Comparison of ENCODE assay signal across 23 mouse cellular contexts in the genomic region with DNA sequence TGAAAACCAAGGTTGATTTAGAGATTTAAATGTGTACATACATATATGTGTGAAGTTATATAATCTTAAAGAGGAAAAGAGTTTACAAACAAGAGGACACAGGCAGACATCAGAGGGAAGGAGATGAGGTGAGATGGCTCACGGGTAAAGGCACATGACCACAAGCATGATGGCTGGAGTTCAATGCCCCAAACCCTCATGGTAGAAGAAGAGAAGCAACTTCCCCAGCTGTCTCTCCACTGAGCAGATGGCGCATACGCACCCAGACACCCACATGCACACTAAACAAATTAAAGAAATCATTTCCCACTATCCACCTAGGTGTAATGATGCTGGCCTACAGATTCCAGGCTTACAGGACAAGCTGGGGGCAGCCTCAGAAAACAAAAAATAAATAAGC. TPM values are rescaled to one million over a fixed set of nuclear protein-coding genes. Genes with fewer than 3 reads are reported as not detected.
DNase-seq lines count a peak whose midpoint lies in the region; ATAC-seq and TF ChIP-seq lines count a peak whose summit lies in the region.
"Had no signal": no experiment of that assay in that cellular context is flagged by ENCODE, and none has a peak within 500 bp of the region (broad histone marks: within the 10 kb centered on the region; RNA-seq: fewer than 3 reads in every experiment).

No protein-coding gene starts in this region.

- peak overlapping the region; percentile 83 for H3K4me2 ChIP-seq in myocyte (ENCODE audit: low read depth)
- no peak overlapping the region for H3K4me2 ChIP-seq in forebrain, embryonic 16.5 days (ENCODE audit: low read length)
- H3K4me2 ChIP-seq: embryonic facial prominence, embryonic 12.5 days; hindbrain, embryonic 14.5 days; intestine, embryonic 15.5 days; stomach, embryonic 15.5 days had no signal

- peak overlapping the region; percentile 98 for H3K27ac ChIP-seq in bone marrow macrophage, adult 2 months (ENCODE audit: insufficient read depth, low read depth, low read length)
- H3K27ac ChIP-seq in forebrain, embryonic 10.5 days, result no peak overlapping the region
- H3K27ac ChIP-seq in forebrain, embryonic 16.5 days (ENCODE audit: low read length), result no peak overlapping the region
- H3K27ac ChIP-seq: embryonic facial prominence, embryonic 12.5 days; hindbrain, embryonic 14.5 days; intestine, embryonic 15.5 days; stomach, embryonic 15.5 days had no signal

- peak; percentile 82 for DNase-seq in heart, adult 11 months
- DNase-seq in heart, adult 8-10 months (ENCODE audit: low spot score), result no peak
- DNase-seq in left cerebral cortex, postnatal 25 days (ENCODE audit: low spot score in 2 of 2), result peak; percentile 49 to 67
- no peak for DNase-seq in left cerebral cortex, postnatal 4 days
- no peak for DNase-seq in forebrain, embryonic 10.5 days (ENCODE audit: extremely low spot score, low spot score)
- DNase-seq: adrenal gland, postnatal 25 days; cerebellum, adult 9-10 months; forebrain, postnatal 0 days; gastrocnemius, postnatal 10 days; heart, adult 18-20 months; heart, postnatal 36 days; liver; lung, adult 18-20 months; lung, postnatal 14 days; thymus, adult 2 months had no signal

- peak overlapping the region; percentile 52 for H3K4me3 ChIP-seq in bone marrow macrophage, adult 2 months (ENCODE audit: insufficient read depth, low read length)
- H3K4me3 ChIP-seq in myocyte, result no peak overlapping the region
- no peak overlapping the region for H3K4me3 ChIP-seq in forebrain, embryonic 10.5 days
- no peak overlapping the region for H3K4me3 ChIP-seq in forebrain, embryonic 16.5 days (replicated peaks; ENCODE audit: low read length)
- H3K4me3 ChIP-seq: embryonic facial prominence, embryonic 12.5 days; intestine, embryonic 15.5 days; stomach, embryonic 15.5 days had no signal

- peaks cover 67% of the 10 kb centered on the region for H3K4me1 ChIP-seq in bone marrow macrophage, adult 2 months (ENCODE audit: control insufficient read depth, insufficient read depth, low read length)
- H3K4me1 ChIP-seq in forebrain, embryonic 10.5 days, result peaks cover 8% of the 10 kb centered on the region
- H3K4me1 ChIP-seq in forebrain, embryonic 16.5 days (replicated peaks; ENCODE audit: control insufficient read depth, insufficient read depth, low read length), result peaks cover 5% of the 10 kb centered on the region; the same call in 1 of the 2 replicates

- no peak for ATAC-seq in forebrain, embryonic 16.5 days
- ATAC-seq: forebrain, postnatal 0 days; intestine, embryonic 15.5 days; midbrain, embryonic 16.5 days had no signal

- peaks cover 91% of the 10 kb centered on the region for H3K79me2 ChIP-seq in myocyte (ENCODE audit: control insufficient read depth, insufficient read depth)

- TF ChIP-seq CTCF in bone marrow macrophage, adult 2 months (IDR thresholded peaks at IDR 0.05; ENCODE audit: low read depth, low read length), result no peak

- TF ChIP-seq POLR2A in bone marrow macrophage, adult 2 months (IDR thresholded peaks at IDR 0.05; ENCODE audit: borderline replicate concordance, low read depth, low read length), result no peak
- TF ChIP-seq POLR2A in myocyte (IDR thresholded peaks at IDR 0.05; ENCODE audit: insufficient read length, low read depth), result no peak

- no peak overlapping the region for H3ac ChIP-seq in myocyte (ENCODE audit: control insufficient read depth, insufficient read length)

- H3K36me3 ChIP-seq in myocyte (ENCODE audit: control insufficient read depth, insufficient read depth), result no peaks in the 10 kb centered on the region
- no peaks in the 10 kb centered on the region for H3K36me3 ChIP-seq in forebrain, embryonic 10.5 days (replicated peaks)
- H3K36me3 ChIP-seq in forebrain, embryonic 16.5 days (ENCODE audit: control insufficient read depth, insufficient read depth), result no peaks in the 10 kb centered on the region
- H3K36me3 ChIP-seq: embryonic facial prominence, embryonic 12.5 days; intestine, embryonic 15.5 days; stomach, embryonic 15.5 days had no signal

- H3K27me3 ChIP-seq in myocyte (ENCODE audit: control insufficient read depth, insufficient read depth, insufficient read length), result no peaks in the 10 kb centered on the region
- H3K27me3 ChIP-seq in forebrain, embryonic 10.5 days (ENCODE audit: poor library complexity, severe bottlenecking), result no peaks in the 10 kb centered on the region
- no peaks in the 10 kb centered on the region for H3K27me3 ChIP-seq in forebrain, embryonic 16.5 days (replicated peaks; ENCODE audit: control insufficient read depth, insufficient read depth, low read length)
- H3K27me3 ChIP-seq: embryonic facial prominence, embryonic 12.5 days; intestine, embryonic 15.5 days; stomach, embryonic 15.5 days had no signal

- WGBS in forebrain, embryonic 10.5 days, result 98% methylated on average over 3 of the region's 3 CpGs
- WGBS in forebrain, embryonic 16.5 days, result 88% methylated on average over 3 of the region's 3 CpGs

- no peak overlapping the region for H3K9ac ChIP-seq in forebrain, embryonic 16.5 days (replicated peaks; ENCODE audit: low read depth, low read length)
- H3K9ac ChIP-seq: embryonic facial prominence, embryonic 12.5 days; forebrain, postnatal 0 days; hindbrain, embryonic 14.5 days; intestine, embryonic 15.5 days; stomach, embryonic 15.5 days had no signal

- no peaks in the 10 kb centered on the region for H3K9me3 ChIP-seq in forebrain, embryonic 10.5 days
- no peaks in the 10 kb centered on the region for H3K9me3 ChIP-seq in forebrain, embryonic 16.5 days (ENCODE audit: control insufficient read depth, low read length)
- H3K9me3 ChIP-seq: embryonic facial prominence, embryonic 12.5 days; intestine, embryonic 15.5 days; stomach, embryonic 15.5 days had no signal

- intact Hi-C loops in left cerebral cortex, postnatal 25 days (cut with DNase I), result no loop called here
- intact Hi-C loops in left cerebral cortex, postnatal 4 days (cut with DNase I), result no loop called here

TF ChIP-seq in myocyte, 11 proteins besides CTCF, POLR2A, EP300 and RAD21:
- no peak for TF ChIP-seq REST (IDR thresholded peaks at IDR 0.05; ENCODE audit: insufficient read depth, insufficient read length)
- TF ChIP-seq TCF3 (IDR thresholded peaks at IDR 0.05; ENCODE audit: insufficient read length, low read depth), result no peak
- TF ChIP-seq MYOG (IDR thresholded peaks at IDR 0.05; ENCODE audit: control insufficient read depth in 1 of 3, insufficient read depth in 1 of 3, insufficient read length in 2 of 3, low read depth in 2 of 3), result peak in 1 of 3 experiments; percentile 50
- no peak for TF ChIP-seq USF1 (IDR thresholded peaks at IDR 0.05; ENCODE audit: low read depth)
- TF ChIP-seq MYOD1 (IDR thresholded peaks at IDR 0.05; ENCODE audit: control insufficient read depth in 1 of 3, insufficient read length in 2 of 3, low read depth in 2 of 3), result peak in 2 of 3 experiments; percentile 32 to 41

RNA-seq across cellular contexts. Expression of a gene that starts 49.7 kb away (rescaled TPM):
- 10 to 100 TPM; 28.6 to 38.3 (median 31.5) TPM for total RNA-seq in heart, adult 8-10 months (2022)
- total RNA-seq in left cerebral cortex, postnatal 25 days (2021), result 10 to 100 TPM; 20.3 to 22.0 TPM
- 10 to 100 TPM; 40.9 to 43.2 TPM for total RNA-seq in left cerebral cortex, postnatal 4 days (2021)
- 243 and 284 TPM in 2 replicates for polyA plus RNA-seq in bone marrow macrophage, adult 2 months (2012; ENCODE audit: insufficient read depth, insufficient read length, missing spikeins)
- polyA plus RNA-seq in myocyte (2012; fragmentation: generic; extraction: Trizol), result 61.7 TPM
- 29.1 TPM in 2 replicates for polyA plus RNA-seq in forebrain, embryonic 10.5 days (2016; fragmentation: Nextera tagmentation; extraction: Ambion mirVana)
- 24.5 and 25.9 TPM in 2 replicates for polyA plus RNA-seq in forebrain, embryonic 16.5 days (2015; fragmentation: Nextera tagmentation; extraction: Ambion mirVana)

Comparison
In these comparisons a context has a peak if more than half of its experiments do, and no peak if none do; other contexts are left out.
1. DNase-seq: peak in heart, adult 11 months (single experiment) and left cerebral cortex, postnatal 25 days (2 of 2); none in heart, adult 8-10 months (single experiment), left cerebral cortex, postnatal 4 days (single experiment) and forebrain, embryonic 10.5 days (single experiment).